Mouse (Mus musculus) MEL (cell line): Measurements from ENCODE around the gene 2010300C02Rik. TPM values are rescaled to one million over a fixed set of nuclear protein-coding genes. Genes with fewer than 3 reads are reported as not detected.

Experiments
- DNase-seq: peaks from one replicate; pipeline ENCODE4 v3.0.0; 2011; ENCODE audit warnings: low read depth, low spot score
- H3K27ac ChIP-seq: 2 replicates; pipeline ENCODE4 v1.5.1; 2012; ENCODE audit warnings: low read depth, mild to moderate bottlenecking, control low read depth, low read length, moderate library complexity; ENCODE audit not compliant: control insufficient read depth
- H3K27me3 ChIP-seq, 2 experiments: fragments of 150-350 bp in 1 of 2; sonication (generic) in 1 of 2; 2 replicates each; pipeline ENCODE4 v1.6.1; 2012; ENCODE audit warnings: low read length in 2 of 2, mild to moderate bottlenecking in 2 of 2, improper control_type of control experiment in 1 of 2, moderate library complexity in 1 of 2; ENCODE audit not compliant: insufficient read depth in 2 of 2, control insufficient read depth in 1 of 2
- H3K36me3 ChIP-seq, 2 experiments: 2 replicates each; pipeline ENCODE4 v1.6.1; 2012 to 2014; ENCODE audit warnings: low read length in 2 of 2, improper control_type of control experiment in 1 of 2, inconsistent platforms in 1 of 2, mild to moderate bottlenecking in 1 of 2; ENCODE audit not compliant: insufficient read depth in 2 of 2, control insufficient read depth in 1 of 2
- H3K4me1 ChIP-seq, 2 experiments: fragments of 150-350 bp in 1 of 2; sonication (generic) in 1 of 2; 2 replicates each; pipeline ENCODE4 v1.6.1; 2012; ENCODE audit warnings: low read length in 2 of 2, improper control_type of control experiment in 1 of 2, mild to moderate bottlenecking in 1 of 2; ENCODE audit not compliant: insufficient read depth in 2 of 2, control insufficient read depth in 1 of 2
- H3K4me3 ChIP-seq, 2 experiments: fragments of 150-350 bp in 1 of 2; sonication (generic) in 1 of 2; 2 replicates each; pipeline ENCODE4 v1.5.1; 2012; ENCODE audit warnings: low read depth in 2 of 2, low read length in 2 of 2, mild to moderate bottlenecking in 2 of 2, moderate library complexity in 2 of 2, control low read depth in 1 of 2, improper control_type of control experiment in 1 of 2; ENCODE audit not compliant: control insufficient read depth in 1 of 2, insufficient read depth in 1 of 2
- H3K79me2 ChIP-seq: 2 replicates; pipeline ENCODE4 v1.6.1; 2012; ENCODE audit warnings: mild to moderate bottlenecking, low read length, moderate library complexity; ENCODE audit not compliant: control insufficient read depth, poor library complexity, insufficient read depth
- H3K9ac ChIP-seq: 2 replicates; pipeline ENCODE4 v1.6.1; 2012; ENCODE audit warnings: low read depth, mild to moderate bottlenecking, control low read depth, low read length, moderate library complexity; ENCODE audit not compliant: control insufficient read depth, poor library complexity, severe bottlenecking
- H3K9me3 ChIP-seq: fragments of 150-350 bp; sonication (generic); replicated peaks from 2 replicates; pipeline ENCODE4 v1.6.1; 2012; ENCODE audit warnings: mild to moderate bottlenecking, low read length, improper control_type of control experiment, moderate library complexity; ENCODE audit not compliant: insufficient read depth
- CHD2 ChIP-seq: IDR thresholded peaks from 2 replicates; pipeline ENCODE4 v1.6.1; 2011; ENCODE audit warnings: low read length, improper control_type of control experiment
- CTCF ChIP-seq, 3 experiments: IDR thresholded peaks in 2 of 3; conservative IDR thresholded peaks in 1 of 3; 2 replicates each; pipeline ENCODE4 v1.5.1; 2011 to 2012; ENCODE audit warnings: low read length in 3 of 3, low read depth in 2 of 3, mild to moderate bottlenecking in 2 of 3, improper control_type of control experiment in 1 of 3, inconsistent platforms in 1 of 3, mixed read lengths in 1 of 3, moderate library complexity in 1 of 3; ENCODE audit not compliant: control insufficient read depth in 1 of 3, insufficient read depth in 1 of 3, poor library complexity in 1 of 3, severe bottlenecking in 1 of 3
- E2F4 ChIP-seq: IDR thresholded peaks from 2 replicates; pipeline ENCODE4 v1.6.1; 2011; ENCODE audit warnings: low read depth, low read length, improper control_type of control experiment, borderline replicate concordance
- ELF1 ChIP-seq: IDR thresholded peaks from 2 replicates; pipeline ENCODE4 v1.6.1; 2014; ENCODE audit warnings: low read depth, mild to moderate bottlenecking, inconsistent platforms, low read length, improper control_type of control experiment, moderate library complexity
- GABPA ChIP-seq: IDR thresholded peaks from 2 replicates; pipeline ENCODE4 v1.6.1; 2012; ENCODE audit warnings: low read depth, mild to moderate bottlenecking, inconsistent platforms, low read length, improper control_type of control experiment, moderate library complexity
- GATA1 ChIP-seq: IDR thresholded peaks from 2 replicates; pipeline ENCODE4 v1.6.1; 2011; ENCODE audit warnings: low read depth, low read length, improper control_type of control experiment
- JUND ChIP-seq: IDR thresholded peaks from 2 replicates; pipeline ENCODE4 v1.6.1; 2011; ENCODE audit warnings: low read depth, mild to moderate bottlenecking, improper control_type of control experiment, low read length
- KAT2A ChIP-seq: conservative IDR thresholded peaks from 2 replicates; pipeline ENCODE4 v1.6.1; 2012; ENCODE audit warnings: low read depth, low read length, improper control_type of control experiment, inconsistent platforms
- MAFK ChIP-seq: IDR thresholded peaks from 2 replicates; pipeline ENCODE4 v1.6.1; 2011; ENCODE audit warnings: low read depth, mild to moderate bottlenecking, low read length, improper control_type of control experiment, borderline replicate concordance
- MAZ ChIP-seq: IDR thresholded peaks from 2 replicates; pipeline ENCODE4 v1.6.1; 2012; ENCODE audit warnings: low read depth, mild to moderate bottlenecking, inconsistent platforms, low read length, improper control_type of control experiment
- MYB ChIP-seq: IDR thresholded peaks from 2 replicates; pipeline ENCODE4 v1.6.1; 2011; ENCODE audit warnings: mild to moderate bottlenecking, low read depth, low read length, improper control_type of control experiment
- MYC ChIP-seq: IDR thresholded peaks from 2 replicates; pipeline ENCODE4 v1.6.1; 2011; ENCODE audit warnings: low read depth, mild to moderate bottlenecking, low read length, improper control_type of control experiment, moderate library complexity
- NRF1 ChIP-seq: IDR thresholded peaks from 2 replicates; pipeline ENCODE4 v1.6.1; 2014; ENCODE audit warnings: low read depth, mild to moderate bottlenecking, inconsistent platforms, low read length, improper control_type of control experiment, moderate library complexity; ENCODE audit not compliant: poor library complexity, insufficient read depth, severe bottlenecking
- POLR2AphosphoS2 ChIP-seq: IDR thresholded peaks from 2 replicates; pipeline ENCODE4 v1.6.1; 2011; ENCODE audit warnings: low read length, improper control_type of control experiment
- RAD21 ChIP-seq: IDR thresholded peaks from 2 replicates; pipeline ENCODE4 v1.6.1; 2011; ENCODE audit warnings: mild to moderate bottlenecking, low read depth, low read length, improper control_type of control experiment
- RCOR1 ChIP-seq: IDR thresholded peaks from 2 replicates; pipeline ENCODE4 v1.6.1; 2012; ENCODE audit warnings: low read depth, mild to moderate bottlenecking, inconsistent platforms, low read length, improper control_type of control experiment
- SIN3A ChIP-seq: IDR thresholded peaks from 2 replicates; pipeline ENCODE4 v1.6.1; 2012; ENCODE audit warnings: low read length, improper control_type of control experiment, inconsistent platforms
- SMC3 ChIP-seq: IDR thresholded peaks from 2 replicates; pipeline ENCODE4 v1.6.1; 2011; ENCODE audit warnings: low read depth, low read length, improper control_type of control experiment
- TAL1 ChIP-seq: IDR thresholded peaks from 2 replicates; pipeline ENCODE4 v1.6.1; 2012; ENCODE audit warnings: mild to moderate bottlenecking, inconsistent platforms, low read length, moderate library complexity, mixed read lengths
- TBP ChIP-seq: IDR thresholded peaks from 2 replicates; pipeline ENCODE4 v1.8.0; 2011; ENCODE audit warnings: low read depth, low read length, improper control_type of control experiment
- TCF12 ChIP-seq: IDR thresholded peaks from 2 replicates; pipeline ENCODE4 v1.6.1; 2014; ENCODE audit warnings: low read depth, mild to moderate bottlenecking, inconsistent platforms, low read length, improper control_type of control experiment, moderate library complexity
- UBTF ChIP-seq: IDR thresholded peaks from 2 replicates; pipeline ENCODE4 v1.6.1; 2012; ENCODE audit warnings: low read depth, mild to moderate bottlenecking, inconsistent platforms, low read length, improper control_type of control experiment, moderate library complexity, borderline replicate concordance; ENCODE audit not compliant: insufficient read depth
- USF1 ChIP-seq: IDR thresholded peaks from 2 replicates; pipeline ENCODE4 v1.6.1; 2014; ENCODE audit warnings: low read depth, mild to moderate bottlenecking, inconsistent platforms, low read length, improper control_type of control experiment, moderate library complexity
- USF2 ChIP-seq, 2 experiments: IDR thresholded peaks; 2 replicates each; pipeline ENCODE4 v1.6.1; 2011 to 2012; ENCODE audit warnings: improper control_type of control experiment in 2 of 2, low read length in 2 of 2, borderline replicate concordance in 1 of 2, inconsistent platforms in 1 of 2, low read depth in 1 of 2, mild to moderate bottlenecking in 1 of 2; ENCODE audit not compliant: insufficient read depth in 1 of 2
- ZMIZ1 ChIP-seq: IDR thresholded peaks from 2 replicates; pipeline ENCODE4 v1.6.1; 2012; ENCODE audit warnings: low read depth, mild to moderate bottlenecking, inconsistent platforms, low read length, improper control_type of control experiment, moderate library complexity
- ZNF384 ChIP-seq: IDR thresholded peaks from 2 replicates; pipeline ENCODE4 v1.6.1; 2012; ENCODE audit warnings: low read depth, mild to moderate bottlenecking, inconsistent platforms, low read length, improper control_type of control experiment
- polyA plus RNA-seq, 2 experiments: library from polyadenylated mRNA; stranded (reverse) in 1 of 2; unstranded in 1 of 2; fragments of >175 nt in 1 of 2; fragments of >200 nt in 1 of 2; gene quantifications; 2 replicates each; pipeline versions ENCODE4 v1.2.1 to v1.2.4; 2012; ENCODE audit warnings: low replicate concordance in 2 of 2, low read depth in 1 of 2; ENCODE audit not compliant: insufficient read length in 2 of 2, insufficient read depth in 1 of 2, missing spikeins in 1 of 2
- total RNA-seq: library from RNA; depleted of rRNA; stranded (reverse); fragments of 300-350 nt; gene quantifications from 2 replicates; pipeline ENCODE4 v1.2.3, GENCODE M21; 2012

Gene 2010300C02Rik
- total and polyA plus RNA-seq, 3 experiments = not detected

DNA sequence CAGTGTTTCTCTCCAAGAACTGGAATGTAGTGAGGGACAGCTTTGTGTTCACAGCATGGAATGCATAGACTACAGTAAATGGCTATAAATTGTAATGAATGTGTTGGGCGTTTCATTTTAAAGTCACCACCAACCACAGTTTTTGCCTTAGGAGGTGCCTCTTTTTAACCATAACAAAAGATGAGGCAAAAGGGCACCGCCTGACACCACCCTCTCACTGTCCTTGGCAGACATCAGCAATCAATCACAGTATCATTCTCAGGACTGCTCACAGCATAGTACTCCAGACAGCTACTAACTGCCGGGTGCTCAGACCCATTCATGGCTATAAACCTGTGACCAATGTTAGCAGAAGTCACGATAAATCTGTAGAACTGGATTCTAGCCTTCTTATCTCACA lies 48.6 kb downstream of the 2010300C02Rik start:
- H3K4me1 ChIP-seq = no peaks in the 10 kb centered on the region
- no peak overlapping the region for H3K27ac ChIP-seq
- TF ChIP-seq USF1 (no peak), RCOR1 (no peak), ELF1 (no peak)
- no peak overlapping the region for H3K9ac ChIP-seq
- H3K27me3 ChIP-seq = peaks cover 2 to 5% of the 10 kb centered on the region in 2 experiments; a peak in 3 of 4 replicates
- H3K36me3 ChIP-seq = no peaks in the 10 kb centered on the region
- H3K4me3 ChIP-seq = no peak overlapping the region
- H3K79me2 ChIP-seq = no peaks in the 10 kb centered on the region
- no peaks in the 10 kb centered on the region for H3K9me3 ChIP-seq
- DNase-seq = no peak

DNA sequence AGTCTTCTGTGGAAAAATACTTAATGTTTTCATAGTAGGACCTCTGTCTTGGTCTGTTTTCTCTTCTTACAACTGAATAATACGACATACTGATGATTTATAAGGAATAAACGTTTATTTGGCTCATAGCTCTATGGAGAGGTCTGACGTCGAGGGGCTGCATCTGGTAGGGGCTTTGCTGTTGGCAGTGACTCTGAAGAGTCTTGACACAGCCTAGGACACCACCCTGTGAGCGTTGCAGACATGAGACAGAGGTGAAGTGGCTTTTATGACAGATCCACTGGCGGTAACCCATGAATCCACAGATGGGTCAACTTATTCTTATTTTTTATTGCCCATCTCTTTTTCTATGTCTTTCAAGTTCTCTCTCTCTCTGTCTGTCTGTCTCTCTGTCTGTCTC lies 52.5 kb downstream of the 2010300C02Rik start:
- Histone ChIP-seq H3K9ac (no peak overlapping the region), H3K79me2 (no peaks in the 10 kb centered on the region), H3K9me3 (no peaks in the 10 kb centered on the region), H3K4me3 (no peak overlapping the region), H3K36me3 (no peaks in the 10 kb centered on the region), H3K27me3 (peaks cover 0 to 8% of the 10 kb centered on the region in 2 experiments; a peak in 2 of 4 replicates), H3K4me1 (no peaks in the 10 kb centered on the region), H3K27ac (no peak overlapping the region)
- no peak for DNase-seq
- TF ChIP-seq RAD21 = no peak
- TF ChIP-seq NRF1 = no peak
- no peak for TF ChIP-seq USF1
- TF ChIP-seq UBTF = no peak
- TF ChIP-seq E2F4 = no peak
- no peak for TF ChIP-seq ZNF384
- TF ChIP-seq GATA1 = no peak
- no peak for TF ChIP-seq SMC3
- TF ChIP-seq MYB = no peak
- no peak for TF ChIP-seq TCF12
- no peak for TF ChIP-seq ELF1
- no peak for TF ChIP-seq TAL1
- no peak for TF ChIP-seq KAT2A
- no peak for TF ChIP-seq ZMIZ1
- TF ChIP-seq SIN3A = no peak

DNA sequence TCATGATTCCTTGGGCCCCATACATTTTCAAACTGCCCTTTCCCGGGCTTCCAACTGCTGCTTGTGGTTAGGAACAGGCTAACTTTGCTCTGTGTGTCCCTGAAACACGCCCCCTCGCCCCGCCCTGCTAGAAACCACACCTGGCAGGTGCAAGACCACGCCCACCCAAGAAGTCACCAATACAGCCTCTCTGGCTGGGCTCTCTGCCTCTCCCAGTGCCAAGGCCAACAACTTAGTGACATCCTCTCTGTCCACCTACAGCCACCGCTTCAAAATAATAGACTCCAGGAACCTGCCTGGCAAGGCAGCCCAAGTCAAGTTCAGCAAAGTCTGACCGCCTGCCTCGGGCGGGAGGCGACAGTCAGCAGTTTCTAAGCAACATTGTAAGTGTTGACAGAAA lies 53.3 kb downstream of the 2010300C02Rik start:
- no peak overlapping the region for H3K27ac ChIP-seq
- H3K36me3 ChIP-seq = no peaks in the 10 kb centered on the region
- no peak overlapping the region for H3K4me3 ChIP-seq
- H3K9ac ChIP-seq = no peak overlapping the region
- peaks cover 0 to 8% of the 10 kb centered on the region in 2 experiments; a peak in 2 of 4 replicates for H3K27me3 ChIP-seq
- no peaks in the 10 kb centered on the region for H3K9me3 ChIP-seq
- H3K79me2 ChIP-seq = no peaks in the 10 kb centered on the region
- no peak for DNase-seq
- H3K4me1 ChIP-seq = no peaks in the 10 kb centered on the region
- TF ChIP-seq USF2 (IDR thresholded peaks at IDR 0.05; ENCODE audit: borderline replicate concordance in 1 of 2, insufficient read depth in 1 of 2, low read depth in 1 of 2, low read length in 2 of 2) (no peak), POLR2AphosphoS2 (no peak), CHD2 (no peak), SIN3A (no peak), KAT2A (no peak), TCF12 (no peak), USF1 (no peak), CTCF (IDR thresholded peaks at IDR 0.05 in 2 of 3, conservative IDR thresholded peaks at IDR 0.05 in 1 of 3; ENCODE audit: control insufficient read depth in 1 of 3, insufficient read depth in 1 of 3, low read depth in 2 of 3, low read length in 3 of 3, poor library complexity in 1 of 3, severe bottlenecking in 1 of 3) (no peak), MAZ (no peak), RCOR1 (no peak), GATA1 (no peak), MAFK (no peak), JUND (no peak), ZNF384 (no peak), GABPA (no peak), RAD21 (no peak), MYC (no peak), TBP (no peak)
